Mouse (Mus musculus): ENCODE measurements at regions not wholly inside any gene's neighbourhood (a gene's known extent, or its start where the extent isn't known, plus 50 kb on each side); places are given as distances from the start of the nearest gene placed in this dataset.

DNA sequence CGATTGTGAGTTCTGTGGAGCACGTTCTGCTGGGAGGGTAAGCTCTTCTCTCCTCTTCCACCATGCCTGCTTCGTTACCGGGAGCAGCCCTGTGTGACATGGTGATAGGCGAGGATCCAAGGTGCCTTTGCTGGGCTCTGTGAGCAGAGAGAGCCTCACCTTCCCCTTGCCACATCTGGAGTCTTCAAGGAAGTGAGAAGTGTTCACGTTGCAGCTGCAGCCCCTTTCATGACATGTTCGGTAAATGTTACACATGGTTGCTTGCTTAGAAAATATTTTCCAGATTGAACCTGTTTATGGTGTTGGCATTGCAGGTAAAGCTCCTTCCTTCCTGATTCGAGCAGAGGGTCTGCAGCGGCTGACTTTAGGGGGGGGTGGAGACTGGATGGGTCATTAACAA, 244.0 kb downstream of the Ttll7 start:
- DNase-seq (ENCODE audit: low spot score), result no peak

DNA sequence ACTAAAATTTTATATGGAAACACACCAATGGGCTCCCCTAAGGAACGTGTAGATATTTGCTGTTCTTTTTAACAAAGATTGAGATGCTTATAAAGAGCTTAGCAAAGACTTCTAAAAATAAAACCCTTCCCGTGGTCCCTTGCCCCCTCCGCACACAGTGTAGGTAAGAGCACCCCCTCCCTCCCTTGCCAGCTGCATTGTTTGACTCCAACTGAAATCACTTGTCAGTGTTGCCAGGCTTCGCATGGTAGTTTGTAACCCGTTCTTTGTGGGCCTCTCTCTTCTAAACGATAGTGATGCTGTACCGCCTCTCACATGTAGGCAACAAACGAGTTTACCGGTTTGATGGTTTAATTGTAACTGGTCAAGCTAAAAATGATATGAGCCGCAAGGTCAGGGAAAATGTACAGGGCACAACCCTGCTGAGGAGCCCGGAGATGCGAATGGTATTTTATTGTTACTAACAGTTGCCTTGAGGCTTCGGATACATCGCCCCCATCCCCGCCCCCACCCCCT, 246.0 kb downstream of the Ttll7 start:
- no peak for DNase-seq (ENCODE audit: low spot score)

DNA sequence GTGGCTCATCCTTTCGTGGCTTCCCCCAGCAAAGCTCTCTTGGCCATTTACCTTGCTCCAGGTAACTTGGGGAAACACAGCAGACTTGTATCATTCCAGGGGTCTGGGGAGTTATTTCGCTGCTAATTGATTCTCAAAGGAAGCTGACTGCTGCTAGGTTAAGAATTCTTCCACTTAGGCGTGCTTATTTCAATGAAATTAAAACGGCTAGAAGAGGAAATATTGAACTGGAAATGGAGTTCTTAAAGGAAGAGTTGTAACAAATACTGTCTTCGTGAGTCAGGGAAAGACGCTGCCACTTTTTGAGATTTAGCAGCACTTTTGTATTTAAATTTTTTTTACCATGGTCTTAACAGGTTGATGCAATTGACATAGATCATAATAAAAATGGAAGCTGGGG, 246.4 kb downstream of the Ttll7 start:
- no peak for DNase-seq (ENCODE audit: low spot score)

DNA sequence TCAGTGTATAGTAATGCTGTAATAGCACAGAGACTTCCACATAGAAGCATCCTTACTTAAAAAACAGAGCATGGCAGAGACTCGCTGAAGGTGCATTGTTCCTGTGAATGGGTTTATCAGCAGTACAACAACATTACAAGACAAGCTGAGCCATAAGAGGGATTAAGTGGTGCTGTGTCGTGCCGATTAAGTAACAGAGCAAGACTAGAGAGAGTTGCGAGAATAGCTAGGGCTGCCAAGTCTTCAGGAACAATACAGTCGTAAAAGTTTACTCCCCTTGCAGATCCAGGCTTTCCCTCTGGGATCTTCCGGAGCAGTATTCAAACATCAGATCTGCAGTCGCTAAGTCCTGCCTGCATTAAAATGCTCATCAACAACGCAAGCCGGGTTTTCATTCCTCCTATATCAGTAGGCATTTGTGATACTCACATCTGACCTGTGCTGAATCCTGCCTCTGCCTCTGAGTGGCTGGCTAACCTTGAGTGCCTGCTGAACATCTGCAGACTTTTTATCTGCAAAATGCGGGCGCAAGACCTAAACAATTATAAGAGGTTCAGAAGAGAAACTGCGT, 247.1 kb downstream of the Ttll7 start:
- no peak for DNase-seq (ENCODE audit: low spot score)

DNA sequence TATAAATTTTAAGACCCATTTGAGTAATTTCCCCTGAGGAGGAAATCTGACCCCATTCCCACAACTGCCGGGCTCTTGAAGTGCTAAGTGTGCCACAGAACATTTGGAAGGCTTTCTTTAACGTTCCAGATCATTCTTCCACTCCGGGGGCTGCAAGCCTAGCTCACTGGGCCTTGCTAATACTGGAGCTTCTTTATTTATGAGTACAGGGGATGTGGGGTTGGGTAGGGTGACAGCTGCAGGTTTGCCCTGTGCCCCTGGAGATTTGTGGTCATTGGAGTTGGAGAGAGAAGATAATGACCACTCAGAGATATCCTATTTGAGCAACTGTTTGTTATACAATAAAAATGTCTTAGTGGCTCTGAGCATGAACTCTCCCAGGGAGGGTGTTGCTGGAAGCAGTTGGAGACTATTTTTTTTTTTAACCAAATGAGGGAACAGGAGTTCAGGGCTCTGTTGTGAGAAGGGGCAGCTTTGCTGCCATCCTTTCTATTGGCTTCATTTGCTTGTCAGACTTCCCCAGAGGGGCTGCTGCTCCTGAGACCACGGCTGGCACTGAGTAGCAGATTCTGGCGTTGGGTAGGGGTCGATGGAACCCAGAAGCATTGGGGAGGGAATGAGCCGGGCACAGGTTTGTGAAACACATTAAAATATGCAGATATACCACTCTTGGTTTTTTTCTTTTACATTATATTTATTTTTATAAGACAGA, 249.0 kb downstream of the Ttll7 start:
- DNase-seq (ENCODE audit: low spot score), result no peak

DNA sequence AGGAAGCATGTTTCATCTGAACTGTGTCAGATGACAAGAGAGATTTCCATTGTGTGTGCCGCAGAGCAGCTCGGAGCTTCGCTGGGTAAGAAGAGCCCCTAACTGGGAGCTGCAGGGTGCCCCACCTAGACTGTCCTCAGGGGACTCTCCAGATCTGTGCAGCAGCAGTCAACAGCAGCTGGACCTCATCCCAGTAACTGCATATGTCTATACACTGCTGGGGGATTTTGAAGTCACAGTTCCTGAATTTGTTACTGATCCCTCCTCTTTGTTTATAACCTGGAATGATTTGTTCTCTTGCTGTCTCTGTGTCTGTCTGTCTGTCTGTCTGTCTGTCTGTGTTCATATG, 249.6 kb downstream of the Ttll7 start:
- DNase-seq (ENCODE audit: low spot score), result no peak

DNA sequence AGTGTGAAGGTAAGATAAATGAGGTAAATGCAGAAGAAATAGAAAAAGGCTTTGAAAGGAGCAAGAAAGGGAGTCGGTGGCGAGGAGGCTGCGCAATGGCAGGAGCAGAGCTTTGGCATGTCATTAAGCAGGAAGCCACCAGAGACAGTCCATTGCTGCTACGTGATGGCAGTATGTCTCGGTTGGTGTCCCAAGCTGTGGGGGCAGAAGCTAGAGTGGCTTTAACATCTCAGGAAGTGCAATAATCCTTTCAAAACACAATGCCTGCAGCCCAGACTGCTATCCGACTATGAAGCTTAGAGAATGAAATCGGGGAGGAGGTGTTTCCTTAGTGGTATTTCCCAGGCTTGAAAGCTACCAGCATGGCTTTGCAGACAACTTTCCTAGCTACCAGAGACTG, 251.3 kb downstream of the Ttll7 start:
- DNase-seq (ENCODE audit: low spot score), result no peak

DNA sequence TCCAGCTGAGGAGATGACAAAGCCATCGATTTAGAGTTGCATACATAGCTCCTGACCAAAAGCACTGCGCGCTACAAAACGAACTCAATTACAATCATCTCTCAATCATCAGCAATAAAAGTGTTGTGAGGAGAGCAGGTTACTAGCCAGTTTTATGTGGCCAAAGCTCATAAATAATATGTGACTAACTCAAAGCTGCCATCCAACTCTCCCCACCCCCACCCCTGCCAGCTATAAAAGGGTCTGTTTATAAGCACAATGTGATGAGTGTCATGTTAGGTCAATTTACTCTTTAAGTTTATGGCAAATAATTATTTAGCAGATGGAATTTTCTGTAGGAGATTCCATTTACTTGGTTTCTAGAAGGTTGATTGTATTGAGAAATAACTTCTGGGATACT, 265.4 kb downstream of the Ttll7 start:
- DNase-seq (ENCODE audit: low spot score), result no peak

DNA sequence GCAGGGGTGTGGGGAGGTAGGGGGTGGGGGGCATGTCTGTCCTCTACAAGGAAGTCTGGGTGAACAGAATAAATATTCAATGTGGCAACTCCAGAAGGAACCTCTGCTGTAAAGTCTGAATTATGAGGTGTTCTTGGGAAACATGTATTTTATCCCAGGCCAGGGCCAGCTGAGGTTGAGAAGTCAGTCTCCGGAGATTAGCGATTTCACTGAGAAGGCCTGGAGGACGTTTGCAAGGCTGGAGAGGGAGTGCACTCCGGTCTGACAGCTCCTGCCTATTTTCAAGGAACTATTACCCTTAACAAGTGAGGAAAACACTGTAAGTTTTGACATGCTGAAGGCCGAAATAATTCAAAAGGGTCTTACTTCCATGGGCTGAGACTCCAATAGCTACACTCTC, 265.9 kb downstream of the Ttll7 start:
- DNase-seq (ENCODE audit: low spot score), result no peak

DNA sequence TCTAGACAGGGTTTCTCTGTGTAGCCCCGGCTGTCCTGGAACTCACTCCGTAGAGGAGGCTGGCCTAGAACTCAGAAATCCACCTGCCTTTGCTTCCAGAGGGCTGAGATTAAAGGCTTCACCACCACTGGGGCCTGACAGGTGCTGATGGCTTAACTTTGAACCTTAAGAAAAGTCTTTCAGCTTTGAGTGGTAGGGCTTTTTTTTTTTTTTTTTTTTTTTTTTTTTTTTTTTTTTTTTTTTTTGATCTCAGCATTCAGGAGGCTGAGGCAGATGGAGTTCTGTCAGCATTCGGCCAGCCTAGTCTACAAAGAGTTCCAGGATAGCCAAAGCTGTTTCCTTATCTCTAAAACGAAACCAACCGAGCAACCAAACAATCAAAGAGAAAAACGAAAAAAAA, 266.5 kb downstream of the Ttll7 start:
- no peak for DNase-seq (ENCODE audit: low spot score)

DNA sequence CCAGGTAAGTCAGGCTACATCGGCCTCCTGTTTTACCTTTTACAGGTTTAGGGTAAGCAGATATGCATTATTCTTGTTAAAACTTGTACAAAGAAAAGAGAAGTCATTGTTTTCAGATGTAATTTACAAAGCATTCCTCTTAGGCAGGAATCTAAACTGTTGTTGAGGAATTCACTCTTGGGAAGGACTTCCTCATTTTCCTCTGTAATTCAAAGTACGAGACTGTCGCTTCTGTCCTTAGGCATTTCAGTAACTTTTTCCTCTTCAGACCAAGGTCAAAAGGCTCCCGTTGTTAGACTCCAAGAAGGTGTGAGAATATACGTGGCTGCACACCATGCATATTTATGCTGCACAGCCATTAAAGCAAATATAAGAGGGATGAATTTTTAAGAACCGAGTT, 269.7 kb downstream of the Ttll7 start:
- DNase-seq (ENCODE audit: low spot score), result no peak

DNA sequence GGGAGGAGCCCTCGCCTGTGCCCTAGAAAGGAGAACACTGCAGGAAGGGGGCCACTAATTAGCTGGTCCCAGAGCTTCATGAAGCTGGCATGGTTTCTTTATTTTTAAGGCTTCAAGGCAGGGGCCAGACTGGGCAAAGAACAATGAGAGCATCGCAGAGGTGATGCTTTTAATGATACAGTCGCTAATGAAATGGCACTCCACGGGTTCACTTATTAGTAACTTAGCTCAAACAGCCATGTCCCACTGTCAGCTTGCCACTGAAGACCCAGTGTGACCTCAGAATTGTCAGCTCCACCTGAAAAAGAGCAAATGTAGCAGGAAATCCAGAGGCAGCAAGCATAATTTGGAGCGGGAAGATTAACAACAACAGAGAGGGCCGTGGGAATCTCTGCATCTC, 275.6 kb downstream of the Ttll7 start:
- no peak for DNase-seq (ENCODE audit: low spot score)

DNA sequence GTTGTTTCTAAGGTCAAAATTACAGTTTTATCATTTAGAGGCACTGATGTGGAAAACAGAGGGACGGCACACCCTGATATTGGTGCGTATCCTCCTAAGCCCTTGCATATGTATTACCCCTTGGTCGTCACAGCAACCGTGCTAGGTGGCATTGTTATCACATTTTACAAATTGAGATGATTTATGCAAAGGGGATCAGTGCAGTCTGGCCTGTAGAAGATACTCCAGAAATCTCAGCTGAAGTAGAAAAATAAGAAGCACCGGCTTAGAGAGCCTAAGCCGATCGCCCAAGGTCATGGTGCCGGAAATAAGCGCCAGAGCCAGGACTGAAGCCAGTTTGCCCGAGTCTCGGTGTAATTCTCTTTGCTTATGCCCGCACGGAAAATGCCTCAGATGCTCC, 280.7 kb downstream of the Ttll7 start:
- no peak for DNase-seq (ENCODE audit: low spot score)

DNA sequence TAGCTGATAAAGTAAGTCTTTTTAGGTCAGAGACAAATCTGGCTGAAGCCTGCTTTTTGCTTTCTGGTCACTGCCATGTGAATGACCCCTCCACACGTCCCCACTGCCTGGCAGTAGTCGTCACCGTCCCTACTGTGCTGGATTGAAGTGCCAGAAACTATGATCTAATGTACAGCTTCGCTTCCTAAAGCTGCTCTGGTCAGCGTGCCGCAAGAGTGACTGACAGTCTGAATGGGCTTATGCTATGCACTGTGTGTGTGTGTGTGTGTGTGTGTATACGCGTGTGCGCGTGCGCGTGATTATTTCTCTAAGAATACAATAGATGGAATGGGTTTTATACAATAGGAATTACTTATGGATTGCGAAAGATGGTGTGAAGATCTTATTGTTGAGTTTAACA, 281.2 kb downstream of the Ttll7 start:
- DNase-seq (ENCODE audit: low spot score), result no peak

DNA sequence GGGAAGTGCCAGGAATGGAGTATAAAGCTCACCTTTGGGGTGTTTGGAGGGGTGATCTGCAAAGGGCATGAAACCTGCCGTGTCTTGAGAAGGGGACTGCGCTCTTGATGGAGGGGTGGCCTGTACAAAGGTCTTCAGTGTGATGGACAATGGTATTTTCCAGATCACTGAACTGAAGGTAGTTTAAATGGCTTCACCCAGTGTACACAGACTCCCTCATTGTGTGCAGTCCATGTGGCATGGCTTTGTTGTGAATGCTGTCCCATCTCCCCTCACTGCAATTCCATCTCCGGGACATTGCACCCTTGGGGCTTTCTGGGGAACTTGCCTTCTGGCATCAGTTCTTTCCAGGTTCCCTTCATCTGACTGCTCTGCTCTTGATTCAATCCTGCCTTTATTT, 288.2 kb downstream of the Ttll7 start:
- DNase-seq (ENCODE audit: low spot score), result no peak

DNA sequence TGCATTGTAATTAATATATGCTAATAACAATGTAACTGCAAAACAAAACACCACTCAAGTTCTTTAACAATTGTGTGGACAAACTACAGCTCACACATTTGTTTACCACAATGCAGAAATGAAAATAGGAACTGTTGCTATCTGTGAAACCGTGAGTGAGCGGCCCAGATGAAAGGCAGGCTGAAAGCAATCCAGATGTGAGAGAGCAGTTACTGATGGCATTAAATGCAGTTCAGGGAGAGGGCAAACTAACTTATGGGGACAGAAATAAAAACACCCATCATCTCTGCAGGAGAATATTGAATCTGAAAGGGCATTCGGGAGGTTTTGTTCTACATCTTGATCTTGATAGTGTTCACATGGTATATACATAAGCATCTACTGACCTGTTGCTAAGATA, 301.3 kb downstream of the Ttll7 start:
- no peak for DNase-seq (ENCODE audit: low spot score)

DNA sequence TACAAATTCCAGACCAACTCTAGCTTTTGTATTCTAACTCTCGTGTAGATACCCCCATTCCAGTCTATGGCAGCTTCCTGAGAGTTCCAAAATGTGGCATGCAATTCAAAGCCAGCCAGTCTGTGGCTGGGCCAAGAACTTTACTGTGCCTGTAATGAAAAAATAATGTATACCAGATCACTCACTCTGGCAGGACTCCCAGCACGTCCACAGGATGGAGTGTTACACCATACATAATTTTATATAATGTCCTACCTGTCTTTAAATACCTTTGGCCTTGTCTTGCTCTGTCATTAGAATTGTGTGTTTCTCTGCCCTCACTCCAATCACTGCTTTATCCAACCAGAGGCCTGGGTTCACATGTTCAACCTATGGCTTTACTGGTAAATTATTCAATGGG, 301.8 kb downstream of the Ttll7 start:
- no peak for DNase-seq (ENCODE audit: low spot score)

DNA sequence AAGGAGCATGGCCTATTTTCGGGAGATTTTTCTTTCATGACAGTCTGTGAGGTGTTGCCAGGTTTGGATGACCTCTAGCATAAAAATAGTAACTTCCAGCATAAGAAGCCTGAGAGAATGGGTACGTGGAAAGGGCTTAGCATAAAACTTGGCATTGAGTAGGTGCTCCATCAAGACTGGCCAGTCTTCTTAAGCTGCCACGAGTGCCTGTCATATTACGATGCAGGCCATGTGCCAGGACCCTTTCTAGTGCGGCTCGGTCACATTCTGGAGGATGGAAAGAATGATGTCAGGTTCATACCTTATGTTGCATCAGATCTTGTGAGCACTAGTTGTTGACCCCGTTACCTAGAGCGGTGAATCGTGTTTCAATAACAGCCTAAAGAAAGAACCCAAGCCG, 311.0 kb downstream of the Ttll7 start:
- no peak for DNase-seq (ENCODE audit: low spot score)

DNA sequence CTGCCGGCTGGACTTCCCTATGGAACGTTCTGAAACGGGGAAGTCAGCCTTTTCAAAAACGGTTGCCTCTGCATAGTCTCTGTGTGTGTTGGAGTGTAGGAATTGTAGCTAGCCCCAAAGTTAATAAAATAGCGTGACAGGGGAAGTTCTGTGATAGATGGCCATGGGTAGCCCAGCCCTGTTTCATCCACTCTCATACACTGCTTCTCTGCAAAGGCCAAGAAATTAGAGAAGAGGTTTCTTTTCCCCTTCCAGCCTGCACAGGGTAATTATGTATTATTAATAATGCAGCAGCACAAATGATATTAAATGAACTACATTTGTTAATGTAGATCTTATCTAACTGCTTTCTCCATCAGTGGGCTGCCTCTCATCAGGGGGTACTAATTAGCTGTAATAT, 311.4 kb downstream of the Ttll7 start:
- DNase-seq (ENCODE audit: low spot score), result no peak

DNA sequence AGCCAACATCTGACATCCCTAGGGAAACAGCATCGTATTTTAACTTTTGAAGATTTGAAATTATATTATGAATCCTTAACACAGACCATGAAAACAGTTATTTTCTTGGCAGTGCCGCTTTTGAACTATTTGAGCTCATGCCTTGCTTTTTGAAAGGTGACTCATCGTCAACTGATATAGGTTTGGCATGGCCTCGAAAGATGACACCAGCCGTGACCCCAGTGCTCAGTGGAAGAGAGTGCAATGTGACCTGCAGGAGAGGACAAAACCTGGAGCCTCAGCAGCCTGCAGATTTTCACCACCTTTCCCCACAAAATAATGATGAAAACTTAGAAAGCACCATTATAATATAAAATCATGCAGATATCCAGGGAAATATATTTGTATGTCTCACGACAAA, 312.8 kb downstream of the Ttll7 start:
- DNase-seq (ENCODE audit: low spot score), result no peak

DNA sequence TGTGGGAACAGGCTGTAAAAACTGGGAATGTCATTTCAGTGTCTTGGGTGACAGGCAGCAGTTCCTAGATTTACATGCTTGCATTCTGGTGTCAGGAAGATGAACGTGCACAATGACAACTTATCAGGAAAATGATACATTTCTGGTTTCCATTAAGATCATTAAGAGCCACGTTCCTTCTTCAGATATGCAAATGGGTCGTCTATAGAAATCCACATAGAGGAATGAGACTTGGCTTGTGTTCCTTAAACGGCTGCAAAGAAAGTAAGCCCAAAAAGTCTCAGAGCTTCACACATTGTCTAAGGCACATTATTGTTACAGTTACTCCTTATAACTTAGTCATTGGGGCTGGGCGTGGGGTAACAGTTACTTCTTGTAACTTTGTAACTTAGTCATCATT, 314.4 kb downstream of the Ttll7 start:
- no peak for DNase-seq (ENCODE audit: low spot score)

DNA sequence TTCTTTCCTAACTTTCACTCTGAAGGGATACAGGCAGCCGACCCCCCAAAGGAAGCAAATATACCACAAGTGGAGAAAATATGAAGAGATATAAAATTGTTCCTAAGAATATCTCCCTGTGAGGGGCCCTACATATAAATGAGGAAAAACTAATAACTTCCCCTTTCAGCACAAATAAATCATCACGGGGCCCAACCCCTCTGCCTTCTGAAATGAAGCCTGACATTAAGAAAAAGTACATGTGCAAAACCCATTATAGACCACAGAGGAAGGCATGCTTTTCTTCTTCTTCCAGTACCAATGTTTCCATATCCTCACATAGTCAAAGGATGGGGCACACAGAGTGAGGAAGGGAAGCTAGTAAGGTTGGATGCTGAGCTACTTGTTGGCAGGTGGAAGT, 317.0 kb downstream of the Ttll7 start:
- DNase-seq (ENCODE audit: low spot score), result no peak

DNA sequence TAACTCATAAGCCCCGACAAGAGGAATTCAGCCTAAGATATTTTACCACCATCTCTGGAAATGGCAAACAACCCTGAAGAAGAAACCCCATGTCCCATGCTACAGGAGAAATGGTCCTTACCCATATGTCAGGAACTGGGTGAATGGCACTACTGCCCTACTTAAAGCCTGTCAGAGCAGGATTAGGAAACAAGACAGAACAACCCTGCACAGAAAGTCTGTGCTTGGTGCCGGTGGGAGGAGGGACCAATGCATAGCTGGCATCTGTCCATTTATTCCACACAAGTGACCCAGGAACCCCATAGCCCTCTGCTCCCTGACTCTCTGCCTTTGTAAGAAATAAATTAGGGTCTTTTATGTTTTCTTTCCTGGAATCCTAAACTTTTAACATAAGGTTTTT, 317.9 kb downstream of the Ttll7 start:
- no peak for DNase-seq (ENCODE audit: low spot score)

DNA sequence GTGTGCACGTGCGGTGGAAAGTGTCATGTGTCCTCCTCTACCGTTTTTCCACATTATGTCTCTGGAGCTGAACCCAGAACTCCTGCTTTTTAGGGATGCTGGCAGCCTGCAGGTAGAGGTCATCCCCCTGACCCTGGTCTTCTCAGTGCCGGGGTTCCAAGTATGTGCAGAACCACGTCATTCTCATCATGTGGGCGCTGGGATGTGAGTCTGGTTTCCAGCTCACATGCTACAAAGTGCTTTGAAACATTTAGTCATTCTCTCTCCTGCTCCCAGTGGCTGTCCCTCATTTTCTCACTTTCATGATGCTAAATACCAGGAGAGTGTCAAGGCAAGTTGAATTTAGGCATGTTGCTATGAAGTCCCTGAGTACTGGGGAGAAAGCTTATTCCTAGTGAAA, 326.6 kb downstream of the Ttll7 start:
- DNase-seq (ENCODE audit: low spot score), result no peak
